ENCODE assay signal across 8 mouse cellular contexts in genomic region chr10:84621826-84622790, GRCm38 (mm10). TPM values are rescaled to one million over a fixed set of nuclear protein-coding genes. Genes with fewer than 3 reads are reported as not detected.
DNase-seq lines count a peak whose midpoint lies in the region; ATAC-seq and TF ChIP-seq lines count a peak whose summit lies in the region.

Polr3b (plus strand) TSS chr10:84622292.

- peak within 1 kb of the TSS; percentile 81 for H3K4me2 ChIP-seq in heart, embryonic 12.5 days
- H3K4me2 ChIP-seq in kidney, postnatal 0 days (ENCODE audit: low read length) = peak within 1 kb of the TSS; percentile 59
- H3K4me2 ChIP-seq in liver, embryonic 11.5 days = peak within 1 kb of the TSS; percentile 76
- peak within 1 kb of the TSS; percentile 77 for H3K4me2 ChIP-seq in stomach, embryonic 14.5 days (replicated peaks; ENCODE audit: low read depth, low read length)

- no peaks in the 10 kb centered on the region for H3K36me3 ChIP-seq in heart, embryonic 12.5 days
- 0 out of 2 replicates have a peak, but pooled peaks cover 4% of the 10 kb centered on the region for H3K36me3 ChIP-seq in kidney, postnatal 0 days (ENCODE audit: insufficient read depth, low read length)
- no peaks in the 10 kb centered on the region for H3K36me3 ChIP-seq in liver, embryonic 11.5 days (ENCODE audit: control insufficient read depth, insufficient read depth, low read length)
- H3K36me3 ChIP-seq in stomach, embryonic 14.5 days (ENCODE audit: control insufficient read depth, insufficient read depth, low read length) = no peaks in the 10 kb centered on the region

- H3K4me3 ChIP-seq in heart, embryonic 12.5 days = peak within 1 kb of the TSS; percentile 76
- peak within 1 kb of the TSS; percentile 59 for H3K4me3 ChIP-seq in kidney, postnatal 0 days (replicated peaks; ENCODE audit: low read depth, low read length)
- H3K4me3 ChIP-seq in liver, embryonic 11.5 days (ENCODE audit: low read depth, low read length) = peak within 1 kb of the TSS; percentile 63
- H3K4me3 ChIP-seq in stomach, embryonic 14.5 days (ENCODE audit: low read depth, low read length) = peak within 1 kb of the TSS; percentile 53

- WGBS in heart, embryonic 12.5 days = 6% methylated on average over 53 of the region's 53 CpGs
- WGBS in kidney, postnatal 0 days = 8% methylated on average over 53 of the region's 53 CpGs
- WGBS in liver, embryonic 11.5 days = 6% methylated on average over 53 of the region's 53 CpGs
- WGBS in stomach, embryonic 14.5 days = 8% methylated on average over 53 of the region's 53 CpGs

- peak; percentile 96 for ATAC-seq in erythroid progenitor cell, adult 5-6 weeks (replicated peaks; ENCODE audit: low FRiP score, poor library complexity, severe bottlenecking)
- ATAC-seq in heart, embryonic 12.5 days (ENCODE audit: insufficient number of reproducible peaks, low FRiP score) = peak; percentile 95
- peak; percentile 98 for ATAC-seq in kidney, postnatal 0 days (replicated peaks; ENCODE audit: low FRiP score, low read depth)
- ATAC-seq in liver, embryonic 11.5 days (replicated peaks; ENCODE audit: low FRiP score) = peak; percentile 98
- ATAC-seq in stomach, embryonic 14.5 days (ENCODE audit: insufficient number of reproducible peaks, insufficient read depth, low FRiP score, low read depth) = peak; percentile 96

- peaks cover 12% of the 10 kb centered on the region for H3K4me1 ChIP-seq in heart, embryonic 12.5 days (replicated peaks)
- H3K4me1 ChIP-seq in kidney, postnatal 0 days (replicated peaks; ENCODE audit: insufficient read depth, low read length) = no peaks in the 10 kb centered on the region
- H3K4me1 ChIP-seq in liver, embryonic 11.5 days (replicated peaks; ENCODE audit: control insufficient read depth, insufficient read depth, low read length) = peaks cover 10% of the 10 kb centered on the region
- 0 out of 2 replicates have a peak, but pooled peaks cover 9% of the 10 kb centered on the region for H3K4me1 ChIP-seq in stomach, embryonic 14.5 days (ENCODE audit: control insufficient read depth, insufficient read depth, low read length)

- H3K27me3 ChIP-seq in heart, embryonic 12.5 days (replicated peaks) = no peaks in the 10 kb centered on the region
- H3K27me3 ChIP-seq in kidney, postnatal 0 days (ENCODE audit: insufficient read depth, low read length) = no peaks in the 10 kb centered on the region
- H3K27me3 ChIP-seq in liver, embryonic 11.5 days (replicated peaks; ENCODE audit: control insufficient read depth, insufficient read depth, low read length) = no peaks in the 10 kb centered on the region
- no peaks in the 10 kb centered on the region for H3K27me3 ChIP-seq in stomach, embryonic 14.5 days (ENCODE audit: control insufficient read depth, insufficient read depth, low read length)

- peak; percentile 94 for DNase-seq in CD4-positive helper T cell, adult 2 months (ENCODE audit: low read depth, low spot score)
- peak; percentile 92 for DNase-seq in brain, embryonic 18.5 days (ENCODE audit: low read depth, low spot score)
- peak; percentile 96 for DNase-seq in kidney, postnatal 0 days (ENCODE audit: low spot score)
- DNase-seq in liver, embryonic 11.5 days (ENCODE audit: low spot score) = peak; percentile 93
- peak; percentile 94 for DNase-seq in naive thymus-derived CD4-positive, alpha-beta T cell, adult 2 months (ENCODE audit: low read depth)

- no peaks in the 10 kb centered on the region for H3K9me3 ChIP-seq in heart, embryonic 12.5 days (replicated peaks)
- no peaks in the 10 kb centered on the region for H3K9me3 ChIP-seq in kidney, postnatal 0 days (replicated peaks; ENCODE audit: low read length)
- H3K9me3 ChIP-seq in liver, embryonic 11.5 days (ENCODE audit: control insufficient read depth, low read length) = no peaks in the 10 kb centered on the region
- H3K9me3 ChIP-seq in stomach, embryonic 14.5 days (ENCODE audit: control insufficient read depth, low read depth, low read length) = no peaks in the 10 kb centered on the region

- H3K9ac ChIP-seq in heart, embryonic 12.5 days = peak within 1 kb of the TSS; percentile 73
- H3K9ac ChIP-seq in kidney, postnatal 0 days (ENCODE audit: low read depth, low read length) = peak within 1 kb of the TSS; percentile 56
- peak within 1 kb of the TSS; percentile 69 for H3K9ac ChIP-seq in liver, embryonic 11.5 days (ENCODE audit: low read depth, low read length)
- H3K9ac ChIP-seq in stomach, embryonic 14.5 days (replicated peaks; ENCODE audit: low read depth, low read length) = peak within 1 kb of the TSS; percentile 53; the same call in 1 of the 2 replicates

- H3K27ac ChIP-seq in heart, embryonic 12.5 days (ENCODE audit: poor library complexity, severe bottlenecking) = peak within 1 kb of the TSS; percentile 95
- peak within 1 kb of the TSS; percentile 90 for H3K27ac ChIP-seq in kidney, postnatal 0 days
- H3K27ac ChIP-seq in liver, embryonic 11.5 days (ENCODE audit: low read depth, low read length) = peak within 1 kb of the TSS; percentile 89
- H3K27ac ChIP-seq in stomach, embryonic 14.5 days (ENCODE audit: low read length) = peak within 1 kb of the TSS; percentile 91

- TF ChIP-seq CTCF in kidney, postnatal 0 days (IDR thresholded peaks at IDR 0.05; ENCODE audit: low read depth) = peak; percentile 33

RNA-seq across cellular contexts. Expression of gene Polr3b, which starts in this region (rescaled TPM):
- 19.3 and 33.9 TPM in 2 replicates for total RNA-seq in erythroid progenitor cell, adult 5-6 weeks (2015; ENCODE audit: low replicate concordance)
- 28.9 and 75.6 TPM in 2 replicates for total RNA-seq in erythroid progenitor cell, adult 5-6 weeks (2017; ENCODE audit: low replicate concordance)
- polyA plus RNA-seq in heart, embryonic 12.5 days (2016; fragmentation: Nextera tagmentation; extraction: Ambion mirVana) = 13.3 and 13.4 TPM in 2 replicates
- 10.6 and 11.4 TPM in 2 replicates for polyA plus RNA-seq in kidney, postnatal 0 days (2015; fragmentation: Nextera tagmentation; extraction: Ambion mirVana)
- 15.8 and 16.5 TPM in 2 replicates for polyA plus RNA-seq in liver, embryonic 11.5 days (2014; fragmentation: Nextera tagmentation; extraction: Ambion mirVana)
- 13.7 and 16.9 TPM in 2 replicates for polyA plus RNA-seq in stomach, embryonic 14.5 days (2014; fragmentation: Nextera tagmentation; extraction: Ambion mirVana)

Comparison
In these comparisons a context has a peak if more than half of its experiments do, and no peak if none do; other contexts are left out.
1. Peak in every context shown above with its lines: DNase-seq, ATAC-seq, H3K4me3 ChIP-seq and H3K27ac ChIP-seq.